Mouse (Mus musculus): ENCODE data around the gene Uhrf1bp1l.

- no peak for TF ChIP-seq GATA1 (IDR thresholded peaks at IDR 0.05; ENCODE audit: borderline replicate concordance, low read length)
- no peak for TF ChIP-seq FLI1 (IDR thresholded peaks at IDR 0.05; ENCODE audit: low read length)
These were observed 21.3 kb downstream of the Uhrf1bp1l start for GRCm38 (mm10) chr10:89765790-89766714.
